Mouse (Mus musculus): ENCODE results near the gene Syt5. TPM values are rescaled to one million over a fixed set of nuclear protein-coding genes. Genes with fewer than 3 reads are reported as not detected.

Syt5 gene
- polyA plus RNA-seq, 1 experiment from 2014 or later: 7.7 TPM

DNA sequence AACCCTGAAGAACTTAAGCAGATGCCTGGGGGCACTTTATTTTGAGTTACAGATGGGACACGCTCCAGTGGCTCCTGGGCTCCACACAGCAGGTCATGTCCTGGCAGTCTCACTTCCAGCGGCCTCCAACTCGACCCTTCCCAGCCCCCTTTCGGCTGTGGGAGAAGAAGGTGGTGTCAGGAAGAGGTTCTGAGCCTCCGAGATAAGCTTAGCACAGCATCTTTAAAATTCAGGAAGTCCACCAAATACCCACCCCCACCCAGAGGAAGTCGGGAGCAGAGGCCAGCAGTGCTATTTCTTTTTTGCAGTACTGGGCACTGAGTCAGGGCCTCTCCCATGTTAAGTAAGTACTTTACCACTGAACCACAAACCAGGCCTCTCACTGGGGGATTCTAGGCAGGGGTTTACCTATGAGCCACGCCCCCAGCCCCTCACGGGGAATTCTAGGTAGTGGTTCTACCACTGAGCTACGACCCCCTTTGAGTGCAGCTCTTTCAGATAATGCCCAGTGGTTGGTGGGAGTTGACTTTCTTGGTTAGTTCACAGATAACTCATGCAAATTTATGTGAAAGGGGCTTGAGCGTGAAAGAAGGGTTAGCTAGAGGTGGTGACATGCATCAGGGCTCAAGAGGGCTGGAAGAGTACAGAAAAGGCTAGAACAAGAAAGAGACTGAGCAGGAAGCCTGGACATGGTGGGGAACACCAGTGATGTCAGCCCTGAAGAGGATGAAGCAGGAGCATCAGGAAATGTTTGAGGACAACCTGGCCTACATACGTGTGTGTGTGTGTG lies 42.5 kb downstream of the Syt5 start:
- Histone ChIP-seq H3K36me3 (no peaks in the 10 kb centered on the region), H3K4me2 (replicated peaks) (no peak overlapping the region), H3K9ac (no peak overlapping the region), H3K27me3 (replicated peaks) (no peaks in the 10 kb centered on the region), H3K4me1 (replicated peaks) (peaks cover 15% of the 10 kb centered on the region), H3K4me3 (replicated peaks) (no peak overlapping the region), H3K27ac (no peak overlapping the region), H3K9me3 (no peaks in the 10 kb centered on the region)
- WGBS: 59% methylated on average over 11 of the region's 11 CpGs
- no peak for ATAC-seq

DNA sequence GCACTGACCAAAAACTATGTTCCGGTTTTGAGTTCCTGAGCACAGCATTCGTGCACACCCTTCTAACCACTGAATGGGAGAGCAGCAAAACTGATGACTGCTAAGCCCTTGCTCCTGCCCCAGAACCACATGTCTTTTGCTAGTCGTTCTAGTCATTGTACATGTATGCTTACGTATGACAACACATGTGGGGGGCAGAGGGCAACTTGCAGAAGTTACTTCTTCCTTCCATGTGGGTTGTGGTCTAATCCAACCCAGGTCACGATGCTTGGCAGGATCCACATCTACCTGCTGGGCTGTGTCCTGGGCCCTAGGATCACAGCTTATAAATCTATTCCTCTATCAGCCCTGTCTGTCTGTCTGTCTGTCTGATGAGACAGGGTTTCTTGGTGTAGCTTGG lies 43.5 kb downstream of the Syt5 start:
- no peaks in the 10 kb centered on the region for H3K9me3 ChIP-seq
- no peak overlapping the region for H3K4me2 ChIP-seq (replicated peaks)
- H3K4me1 ChIP-seq (replicated peaks): peaks cover 19% of the 10 kb centered on the region
- WGBS: 83% methylated on average over 5 of the region's 5 CpGs
- ATAC-seq: no peak
- H3K27me3 ChIP-seq (replicated peaks): no peaks in the 10 kb centered on the region
- H3K27ac ChIP-seq: no peak overlapping the region
- no peak overlapping the region for H3K9ac ChIP-seq
- H3K4me3 ChIP-seq (replicated peaks): no peak overlapping the region
- H3K36me3 ChIP-seq: no peaks in the 10 kb centered on the region

DNA sequence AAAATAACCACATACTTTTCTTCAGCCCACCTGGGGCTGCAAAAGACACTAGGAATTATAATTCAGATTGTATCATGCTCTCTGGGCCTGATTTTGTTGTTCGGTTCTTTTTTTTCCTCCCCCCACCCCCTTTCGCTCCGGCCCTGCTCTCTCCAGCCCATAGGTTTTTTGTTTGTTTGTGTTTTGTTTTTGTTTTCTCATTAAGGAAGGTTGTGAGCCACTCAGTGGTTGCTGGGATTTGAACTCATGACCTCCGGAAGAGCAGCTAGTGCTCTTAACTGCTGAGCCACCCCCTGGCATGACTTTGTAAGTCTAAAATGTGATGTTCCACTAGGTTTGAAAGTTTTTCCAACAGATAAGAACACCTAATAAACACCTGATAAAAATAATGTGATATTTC lies 44.2 kb downstream of the Syt5 start:
- no peak overlapping the region for H3K9ac ChIP-seq
- H3K36me3 ChIP-seq: no peaks in the 10 kb centered on the region
- no peaks in the 10 kb centered on the region for H3K27me3 ChIP-seq (replicated peaks)
- H3K27ac ChIP-seq: no peak overlapping the region
- no peak overlapping the region for H3K4me2 ChIP-seq (replicated peaks)
- H3K9me3 ChIP-seq: no peaks in the 10 kb centered on the region
- ATAC-seq: no peak
- H3K4me3 ChIP-seq (replicated peaks): no peak overlapping the region
- H3K4me1 ChIP-seq (replicated peaks): peaks cover 25% of the 10 kb centered on the region
- WGBS: 79% methylated on average over 4 of the region's 4 CpGs

DNA sequence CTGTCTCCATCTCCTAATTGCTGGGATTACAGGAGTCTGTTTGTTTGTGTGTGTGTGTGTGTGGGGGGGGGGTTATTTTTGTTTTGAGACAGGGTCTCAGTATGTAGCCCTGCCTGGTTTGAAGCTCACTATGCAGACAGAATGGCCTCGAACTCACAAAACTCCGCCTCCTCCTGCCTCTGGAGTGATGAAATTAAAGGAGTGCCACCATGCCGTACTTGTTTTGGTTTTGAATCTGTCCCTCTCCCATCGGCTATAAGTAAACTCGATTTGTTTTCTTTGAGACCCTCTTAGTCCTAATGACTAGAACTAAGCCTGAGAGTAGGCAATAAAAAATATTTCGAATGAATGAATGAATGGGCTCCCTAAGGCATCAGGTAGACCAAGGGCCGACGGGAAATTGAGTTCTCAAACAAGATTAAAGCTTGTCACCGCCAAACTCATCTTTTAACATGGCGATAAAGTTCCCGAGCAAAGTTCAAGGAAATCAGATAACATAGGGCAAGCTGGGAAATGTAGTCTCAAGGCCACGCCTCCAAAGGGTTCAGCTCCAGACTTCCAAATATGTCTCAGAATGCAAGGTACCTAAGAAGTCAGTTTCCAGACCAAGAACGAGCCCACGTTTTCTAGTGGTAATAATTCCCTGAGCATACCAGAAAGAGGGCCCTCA lies 44.8 kb downstream of the Syt5 start:
- WGBS: 9% methylated on average over 14 of the region's 14 CpGs
- Histone ChIP-seq H3K27me3 (replicated peaks) (no peaks in the 10 kb centered on the region), H3K9ac (no peak overlapping the region; the same call in 1 of the 2 replicates), H3K4me2 (replicated peaks) (peak overlapping the region; percentile 79), H3K27ac (peak overlapping the region; percentile 85; the same call in 1 of the 2 replicates), H3K4me3 (replicated peaks) (peak overlapping the region; percentile 86), H3K36me3 (no peaks in the 10 kb centered on the region), H3K9me3 (no peaks in the 10 kb centered on the region), H3K4me1 (replicated peaks) (peaks cover 28% of the 10 kb centered on the region)
- ATAC-seq: peak; percentile 16

DNA sequence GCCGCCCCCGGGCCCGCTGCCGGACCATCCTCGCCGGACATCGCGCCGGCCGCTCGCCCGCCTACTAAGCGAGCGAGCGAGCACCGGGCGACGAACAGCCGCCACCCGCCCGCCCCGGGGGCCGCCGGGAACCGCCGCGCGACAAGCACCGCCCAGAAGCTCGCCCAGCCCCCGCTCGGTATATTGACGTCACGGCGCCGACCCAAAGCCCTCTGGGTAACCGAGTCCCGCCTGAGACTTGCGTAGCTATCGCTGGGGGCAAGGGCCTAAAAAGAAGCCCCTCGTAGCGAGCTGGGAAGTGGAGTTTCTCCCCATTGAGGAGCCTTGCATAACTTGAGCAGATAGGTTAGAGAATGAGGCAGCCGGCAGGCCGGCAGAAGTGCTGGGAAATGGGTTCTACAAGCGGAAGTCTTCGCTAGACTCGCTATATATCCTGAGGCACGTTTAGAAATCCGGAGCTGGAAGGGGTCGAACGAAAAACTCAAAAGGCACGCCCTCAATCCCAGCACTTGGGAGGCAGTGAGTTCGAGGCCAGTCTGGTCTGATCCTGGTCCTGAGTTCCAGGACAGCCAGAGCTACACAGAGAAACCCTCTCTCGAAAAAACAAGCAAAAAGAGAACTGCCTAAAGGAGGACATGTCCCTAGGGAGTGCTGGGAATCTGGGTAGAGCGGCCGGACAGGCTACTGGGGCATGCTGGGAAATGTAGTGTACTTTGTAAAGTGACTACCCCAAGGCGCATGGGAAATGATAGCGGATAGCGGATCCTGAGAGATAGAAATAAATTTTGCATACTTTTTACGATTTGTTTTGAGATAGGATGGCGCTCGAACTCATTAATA lies 45.6 kb downstream of the Syt5 start, which contains the start of gene Ppp1r12c:
TSS of gene Ppp1r12c (minus strand) at position 123 of the 840 bp plus-strand sequence.
- no peaks in the 10 kb centered on the region for H3K27me3 ChIP-seq (replicated peaks)
- peak within 1 kb of the TSS; percentile 86 for H3K4me3 ChIP-seq (replicated peaks)
- peak within 1 kb of the TSS; percentile 79 for H3K4me2 ChIP-seq (replicated peaks)
- no peaks in the 10 kb centered on the region for H3K9me3 ChIP-seq
- H3K36me3 ChIP-seq: peaks cover 3% of the 10 kb centered on the region; the same call in 1 of the 2 replicates
- H3K27ac ChIP-seq: peak within 1 kb of the TSS; percentile 85
- under 1% methylated on average over 55 of the region's 62 CpGs for WGBS
- H3K4me1 ChIP-seq (replicated peaks): peaks cover 33% of the 10 kb centered on the region
- H3K9ac ChIP-seq: peak within 1 kb of the TSS; percentile 94
- peak; percentile 96 for ATAC-seq

DNA sequence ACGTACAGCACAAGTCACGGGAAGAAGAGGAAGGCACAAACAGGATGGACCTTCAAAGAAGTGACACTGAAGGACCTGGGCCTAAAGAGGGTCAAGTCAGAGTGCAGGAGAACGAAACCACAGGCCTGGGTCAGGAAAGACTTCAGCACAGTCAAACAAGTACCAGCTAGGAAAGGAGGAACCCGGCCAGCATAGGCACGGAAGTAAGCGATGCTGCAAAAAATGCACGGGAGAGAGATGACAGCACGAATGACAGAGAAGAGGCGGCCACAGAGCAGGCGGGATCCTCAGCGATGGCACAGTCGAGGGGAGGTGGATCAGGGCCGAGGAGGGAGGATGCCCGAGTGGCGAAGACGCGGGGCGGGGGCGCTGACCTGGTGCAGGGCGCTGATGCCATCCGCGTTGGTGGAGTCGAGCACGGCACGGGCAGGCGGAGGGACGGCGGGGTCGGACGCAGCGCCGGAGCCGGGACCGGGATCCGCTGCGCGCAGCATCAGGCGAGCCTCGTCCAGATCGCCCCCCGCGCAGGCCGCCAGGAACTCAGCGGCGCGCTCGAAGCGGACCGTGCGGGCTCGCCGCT lies 46.4 kb downstream of the Syt5 start:
- Histone ChIP-seq H3K9ac (peak overlapping the region; percentile 94), H3K27me3 (replicated peaks) (no peaks in the 10 kb centered on the region), H3K4me3 (replicated peaks) (peak overlapping the region; percentile 86), H3K27ac (peak overlapping the region; percentile 85), H3K4me2 (replicated peaks) (peak overlapping the region; percentile 79), H3K36me3 (peaks cover 7% of the 10 kb centered on the region; the same call in 1 of the 2 replicates), H3K4me1 (replicated peaks) (peaks cover 33% of the 10 kb centered on the region), H3K9me3 (no peaks in the 10 kb centered on the region)
- ATAC-seq: peak; percentile 46
- under 1% methylated on average over 51 of the region's 52 CpGs for WGBS

DNA sequence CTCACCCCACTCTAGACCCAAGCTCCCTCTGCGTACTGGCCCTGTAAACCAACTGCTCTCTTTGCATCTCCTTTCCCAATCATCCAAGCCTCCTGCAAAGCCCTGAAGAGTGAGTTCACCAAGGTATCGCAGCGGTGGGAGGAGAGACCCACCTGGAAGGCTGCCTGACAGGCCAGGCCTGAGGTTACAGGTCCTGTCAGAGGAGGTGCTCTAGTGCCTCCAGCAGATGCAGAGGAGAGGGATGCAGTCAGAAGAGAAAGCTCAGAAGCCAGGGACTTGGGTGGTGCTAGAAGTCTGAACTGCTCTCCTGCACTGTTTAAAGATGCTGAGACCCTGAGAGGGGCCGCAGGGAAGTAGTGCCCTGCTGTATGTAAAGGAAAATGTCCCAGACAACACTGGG lies 48.3 kb downstream of the Syt5 start:
- 80% methylated on average over 4 of the region's 4 CpGs for WGBS
- H3K4me2 ChIP-seq (replicated peaks): peak overlapping the region; percentile 79
- peaks cover 33% of the 10 kb centered on the region for H3K4me1 ChIP-seq (replicated peaks)
- peak overlapping the region; percentile 1; the same call in 1 of the 2 replicates for H3K4me3 ChIP-seq (replicated peaks)
- no peak overlapping the region for H3K9ac ChIP-seq
- peaks cover 20% of the 10 kb centered on the region for H3K36me3 ChIP-seq
- H3K9me3 ChIP-seq: no peaks in the 10 kb centered on the region
- peak overlapping the region; percentile 54; the same call in 1 of the 2 replicates for H3K27ac ChIP-seq
- no peak for ATAC-seq
- no peaks in the 10 kb centered on the region for H3K27me3 ChIP-seq (replicated peaks)

DNA sequence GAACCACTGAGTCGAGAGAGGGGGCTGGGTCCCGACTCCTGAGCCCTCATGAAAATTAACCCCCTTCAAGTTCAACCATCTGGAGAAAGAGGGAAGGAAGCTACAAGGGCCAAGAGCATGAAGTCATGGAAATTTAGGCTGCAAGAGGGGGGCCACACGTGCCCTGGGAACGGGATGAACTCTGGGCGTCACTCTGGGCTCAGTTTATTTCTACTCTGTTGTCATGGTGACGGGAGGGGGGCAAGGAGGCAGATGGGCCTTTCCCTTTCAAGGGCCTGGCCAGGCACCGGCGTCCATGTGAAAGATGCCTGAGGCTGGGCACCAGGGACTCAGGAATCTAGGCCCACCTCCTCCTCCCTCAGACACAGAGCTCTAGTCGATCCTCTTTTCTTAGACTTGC lies 49.1 kb downstream of the Syt5 start:
- Histone ChIP-seq H3K9me3 (no peaks in the 10 kb centered on the region), H3K4me3 (replicated peaks) (peak overlapping the region; percentile 6; the same call in 1 of the 2 replicates), H3K36me3 (peaks cover 20% of the 10 kb centered on the region), H3K4me2 (replicated peaks) (peak overlapping the region; percentile 79), H3K4me1 (replicated peaks) (peaks cover 33% of the 10 kb centered on the region), H3K9ac (peak overlapping the region; percentile 23; the same call in 1 of the 2 replicates), H3K27ac (peak overlapping the region; percentile 54; the same call in 1 of the 2 replicates), H3K27me3 (replicated peaks) (no peaks in the 10 kb centered on the region)
- WGBS: 24% methylated on average over 9 of the region's 9 CpGs
- ATAC-seq: 0 out of 2 replicates have a peak, but pooled peaks have one; percentile 2

DNA sequence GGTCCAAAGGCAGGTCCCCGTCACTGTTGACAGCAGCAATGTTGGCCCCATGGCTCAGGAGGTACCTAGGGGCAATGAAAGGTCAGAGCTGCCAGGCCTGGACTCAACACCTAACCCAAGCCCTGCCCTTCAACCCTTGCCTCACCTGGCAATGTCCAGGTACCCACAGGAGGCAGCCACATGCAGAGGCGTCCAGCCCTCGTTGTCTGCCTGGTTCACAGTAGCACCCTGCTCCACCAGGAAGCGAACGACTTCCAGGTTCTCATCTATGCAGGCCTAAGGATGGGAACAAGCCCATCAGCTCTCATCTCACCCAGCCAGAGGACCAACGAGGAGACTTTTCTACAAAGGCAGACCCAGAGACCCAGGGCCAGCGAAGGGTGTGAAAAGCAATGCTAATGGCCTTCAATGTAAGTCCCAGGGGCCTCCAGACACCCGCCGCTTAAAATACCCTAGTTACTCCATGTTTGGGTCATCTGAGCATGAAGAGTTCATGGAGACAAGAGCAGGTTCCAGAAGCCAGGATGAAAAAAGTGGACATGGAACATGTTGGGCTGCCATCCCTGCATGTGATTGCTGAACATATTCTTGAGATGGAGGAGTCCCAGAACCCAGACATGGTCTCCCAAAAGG lies 50.0 kb downstream of the Syt5 start:
- H3K4me2 ChIP-seq (replicated peaks): peak overlapping the region; percentile 79
- no peaks in the 10 kb centered on the region for H3K27me3 ChIP-seq (replicated peaks)
- H3K9ac ChIP-seq: no peak overlapping the region
- H3K9me3 ChIP-seq: no peaks in the 10 kb centered on the region
- no peak overlapping the region for H3K27ac ChIP-seq
- 89% methylated on average over 9 of the region's 9 CpGs for WGBS
- peaks cover 20% of the 10 kb centered on the region for H3K36me3 ChIP-seq
- no peak for ATAC-seq
- H3K4me3 ChIP-seq (replicated peaks): no peak overlapping the region
- H3K4me1 ChIP-seq (replicated peaks): peaks cover 38% of the 10 kb centered on the region

DNA sequence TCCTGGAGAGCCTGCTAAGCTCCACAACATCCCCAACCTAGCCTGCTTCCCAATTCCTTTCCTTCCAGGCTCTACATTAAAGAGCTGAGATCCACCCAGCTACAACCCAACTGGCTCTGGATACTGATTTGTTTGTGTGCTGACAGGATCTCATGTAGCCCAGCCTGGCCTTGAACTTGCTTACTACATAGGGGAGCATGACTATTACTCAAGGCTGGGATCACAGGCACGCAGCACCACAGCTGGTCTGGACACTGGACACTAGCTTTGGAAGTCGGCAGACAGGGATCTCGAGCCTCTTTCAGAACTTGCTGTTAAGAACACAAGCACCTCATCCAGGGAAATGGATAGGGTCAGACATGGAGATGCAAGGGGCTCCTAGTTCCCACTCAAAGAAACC lies 50.9 kb downstream of the Syt5 start:
- Histone ChIP-seq H3K4me3 (replicated peaks) (no peak overlapping the region), H3K9ac (no peak overlapping the region), H3K36me3 (peaks cover 20% of the 10 kb centered on the region), H3K4me1 (replicated peaks) (peaks cover 38% of the 10 kb centered on the region), H3K27me3 (replicated peaks) (no peaks in the 10 kb centered on the region), H3K27ac (no peak overlapping the region), H3K9me3 (no peaks in the 10 kb centered on the region), H3K4me2 (replicated peaks) (no peak overlapping the region)
- WGBS: 90% methylated on average over 3 of the region's 3 CpGs
- ATAC-seq: no peak

DNA sequence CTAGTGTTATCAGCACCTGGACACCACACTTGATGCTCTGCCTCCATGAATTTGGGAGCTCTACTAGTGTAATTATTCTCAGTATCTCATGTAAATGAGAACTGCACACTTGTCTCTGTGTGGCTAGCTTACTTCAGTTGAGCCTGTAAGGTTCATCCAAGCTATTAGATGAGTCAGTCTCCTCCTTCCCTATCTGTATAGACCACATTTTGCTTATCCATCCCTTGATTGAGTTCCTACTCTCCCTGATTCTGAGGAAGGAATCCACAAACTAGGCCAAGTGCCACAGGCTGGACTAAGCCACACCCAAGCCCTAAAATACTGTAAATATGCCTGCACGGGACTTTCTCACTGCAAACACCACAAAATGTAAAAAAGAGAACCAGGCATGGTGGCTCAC lies 53.4 kb downstream of the Syt5 start:
- no peak overlapping the region for H3K9ac ChIP-seq
- no peak overlapping the region for H3K4me3 ChIP-seq (replicated peaks)
- H3K4me2 ChIP-seq (replicated peaks): no peak overlapping the region
- H3K9me3 ChIP-seq: no peaks in the 10 kb centered on the region
- 53% methylated on average over 1 of the region's 1 CpGs for WGBS
- H3K36me3 ChIP-seq: peaks cover 28% of the 10 kb centered on the region
- no peak overlapping the region for H3K27ac ChIP-seq
- ATAC-seq: no peak
- peaks cover 24% of the 10 kb centered on the region for H3K4me1 ChIP-seq (replicated peaks)
- no peaks in the 10 kb centered on the region for H3K27me3 ChIP-seq (replicated peaks)

All from intestine, embryonic 15.5 days (tissue).